Mouse (Mus musculus) cerebellum, adult 2 months (tissue): ENCODE measurements at regions not wholly inside any gene's neighbourhood (a gene's known extent, or its start where the extent isn't known, plus 50 kb on each side); places are given as distances from the start of the nearest gene placed in this dataset.

Experiments used
- CTCF ChIP-seq: fragments of 200-500 bp; IDR thresholded peaks from 2 replicates; pipeline ENCODE4 v1.5.1; 2011; ENCODE audit warnings: low read depth, mild to moderate bottlenecking, control low read depth, low read length, moderate library complexity, borderline replicate concordance; ENCODE audit not compliant: insufficient read depth
- POLR2A ChIP-seq: fragments of 200-500 bp; IDR thresholded peaks from 2 replicates; pipeline ENCODE4 v1.6.1; 2011; ENCODE audit warnings: low read length, control low read depth, borderline replicate concordance; ENCODE audit not compliant: insufficient read depth

DNA sequence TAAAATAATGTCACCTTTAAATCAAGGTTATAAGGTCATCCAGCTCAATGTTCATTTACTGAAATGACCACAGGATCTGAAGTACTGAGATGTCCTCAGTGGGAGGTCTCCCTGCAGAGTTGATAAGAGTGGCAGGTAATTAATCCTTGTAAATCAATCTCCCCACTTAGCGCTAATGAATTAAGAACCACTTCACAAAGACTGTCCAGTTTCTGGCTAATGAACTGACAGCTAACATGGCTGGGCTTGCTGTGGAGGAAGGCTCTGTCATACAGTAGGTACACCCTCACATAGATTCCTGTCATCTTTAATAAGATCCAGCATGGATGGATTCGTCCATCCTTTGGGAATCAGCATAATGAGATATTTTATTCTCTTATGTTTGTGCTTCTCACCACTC is 297.7 kb upstream of the Nmur2 start:
- TF ChIP-seq CTCF (no peak), POLR2A (no peak)
